Mouse (Mus musculus) embryo, embryonic 11.5 days (tissue): Measurements from ENCODE around the gene Amt.
"Not testable (repeated sequence)": the region's sequence is repeated elsewhere in the genome, so short reads cannot be mapped to it uniquely, and the experiment has no call there.

Source experiments
- DNase-seq: peaks from one replicate; pipeline ENCODE4 v3.0.0-alpha.2; 2012; ENCODE audit warnings: low read depth, low spot score

The Amt gene

GRCm38 (mm10) chr9:108296453-108297355, at the start of gene Amt:
Gene Amt, plus strand, starts transcription at chr9:108296853.
- no peak for DNase-seq

DNA sequence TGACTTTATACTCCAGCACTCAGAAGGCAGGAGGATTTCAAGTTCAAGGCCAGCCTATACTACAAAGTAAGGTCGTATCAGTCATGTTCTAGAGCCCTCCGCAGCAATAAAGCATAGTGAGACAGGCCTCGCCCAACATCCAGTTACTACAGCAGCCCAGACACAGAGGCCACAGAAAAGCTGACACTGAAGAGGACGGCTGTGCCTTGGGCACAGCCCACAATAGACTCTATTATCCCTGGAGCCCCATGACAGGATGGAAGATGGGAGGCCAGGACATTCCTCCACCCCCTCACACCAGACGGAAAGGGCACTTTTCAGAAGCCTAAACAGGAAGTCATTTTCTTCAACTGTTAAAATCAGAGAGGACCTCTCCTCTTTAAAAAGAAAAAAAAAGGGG, 47.7 kb upstream of the Amt start:
- no peak for DNase-seq

GRCm38 (mm10) chr9:108251877-108252276, 44.8 kb upstream of the Amt start:
- no peak for DNase-seq

DNA sequence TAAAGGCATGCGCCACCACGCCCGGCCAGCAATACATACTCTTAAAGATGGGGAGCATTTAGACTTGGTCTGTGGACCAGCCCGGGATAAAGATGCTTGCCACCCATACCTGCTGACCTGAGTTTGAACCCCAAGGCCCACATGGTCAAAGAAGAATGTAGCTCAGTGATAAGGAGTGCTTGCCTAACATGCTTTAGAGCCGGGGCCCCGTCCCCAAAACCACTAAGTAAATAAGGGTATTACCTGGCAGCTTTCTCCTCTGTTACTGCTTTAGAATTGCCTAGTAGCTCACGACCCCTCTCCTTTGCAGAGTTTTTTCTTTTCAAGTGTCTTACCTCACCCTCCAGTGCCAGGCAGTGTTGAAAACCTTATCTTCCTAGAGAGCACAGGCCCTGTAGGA, 43.9 kb upstream of the Amt start:
- DNase-seq = no peak

- no peak for DNase-seq
Measured at GRCm38 (mm10) chr9:108260526-108260925, 36.1 kb upstream of the Amt start.

- DNase-seq = no peak
Measured at GRCm38 (mm10) chr9:108261865-108262264, 34.8 kb upstream of the Amt start.

DNA sequence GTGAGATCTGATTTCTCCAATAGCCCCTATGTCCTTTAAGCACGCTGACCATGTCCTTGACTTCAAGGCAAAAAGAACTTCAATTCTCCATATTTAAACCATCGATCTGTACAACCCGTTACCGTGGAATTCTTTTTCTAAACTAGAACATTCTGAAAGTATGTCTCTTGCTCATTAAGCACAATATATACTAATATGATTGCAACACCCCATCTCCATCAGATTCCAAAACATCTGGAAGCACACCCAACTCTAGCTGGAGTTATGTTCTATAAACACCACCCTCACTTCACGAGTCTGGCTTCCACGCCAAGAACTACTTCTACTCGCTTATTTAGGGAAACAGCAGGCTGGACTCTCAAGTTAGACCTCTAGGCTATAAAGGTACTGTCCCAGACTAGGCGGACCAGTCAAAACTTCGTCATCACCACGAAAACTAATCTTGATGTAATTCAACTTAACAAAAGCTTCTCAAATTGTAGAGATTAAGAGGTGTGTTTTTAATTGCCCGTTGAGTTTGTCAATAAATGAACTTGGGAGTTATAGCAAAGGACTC, 34.1 kb upstream of the Amt start:
- DNase-seq = no peak

DNA sequence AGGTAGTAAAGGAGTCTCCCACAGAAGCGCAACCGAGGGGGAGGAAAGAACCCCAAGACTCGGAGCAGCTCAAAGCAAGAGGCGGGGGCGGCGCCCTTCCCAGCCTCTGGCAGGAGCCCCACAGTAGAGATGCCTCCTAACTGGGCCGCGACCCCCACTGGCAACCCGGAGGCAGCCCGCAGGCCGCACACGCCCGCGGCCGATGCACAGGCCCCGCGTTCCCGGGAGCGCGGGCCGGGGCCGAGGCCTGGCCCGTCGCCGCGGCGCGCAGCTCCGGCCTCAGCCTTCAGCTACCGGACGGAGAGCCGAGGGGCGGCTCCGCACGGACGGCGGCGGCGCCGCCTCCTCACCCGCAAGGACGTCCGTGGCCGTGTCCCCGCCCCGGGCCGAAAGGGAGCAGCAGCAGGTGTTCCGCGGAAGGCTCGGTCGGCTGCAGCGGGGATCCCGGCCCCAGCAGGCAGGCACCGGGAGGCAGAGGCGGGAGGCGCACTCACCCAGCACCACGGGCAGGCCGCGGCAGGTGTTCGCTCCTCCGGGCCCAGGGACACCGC, 33.4 kb upstream of the Amt start:
- DNase-seq = no peak

- peak; percentile 97 for DNase-seq
Measured at GRCm38 (mm10) chr9:108263690-108264190, 32.9 kb upstream of the Amt start, which contains the start of gene Dag1. Gene Dag1, minus strand, starts transcription at chr9:108263958.

GRCm38 (mm10) chr9:108264191-108264921, 32.3 kb upstream of the Amt start:
- DNase-seq = no peak

DNA sequence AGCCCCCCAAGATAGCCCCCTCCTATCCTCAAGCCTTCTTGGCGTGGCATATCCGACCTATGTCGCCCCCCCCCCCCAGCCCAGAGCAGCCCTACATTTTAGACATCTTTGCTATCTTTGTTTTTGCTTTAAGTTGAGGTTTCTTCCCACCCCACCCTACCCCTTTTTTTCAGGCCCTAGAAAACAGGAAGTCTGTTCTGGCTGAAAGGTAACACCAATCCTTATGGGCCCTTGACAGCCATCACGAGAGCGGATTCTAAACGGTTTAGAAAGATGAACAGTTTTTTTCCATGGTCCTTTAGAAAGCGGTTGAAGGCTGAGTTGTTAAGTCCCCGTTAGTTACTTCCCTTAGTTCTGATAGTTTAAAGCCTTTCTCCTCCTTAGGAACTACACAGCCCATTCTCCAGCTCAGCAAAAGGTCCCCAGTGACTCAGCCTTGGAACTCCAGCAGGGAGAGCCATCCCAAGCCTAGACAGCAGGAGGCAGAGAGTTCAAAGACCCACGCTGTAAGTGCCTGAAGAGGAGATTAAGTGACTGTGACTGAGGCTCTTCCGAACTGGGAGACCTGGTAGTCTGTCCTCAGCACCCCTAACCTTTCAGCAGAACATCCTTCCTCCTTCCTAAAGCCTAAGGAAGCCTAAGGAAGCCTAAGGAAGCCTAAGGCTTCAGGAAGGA, 30.3 kb upstream of the Amt start:
- no peak for DNase-seq

- no peak for DNase-seq
Measured at GRCm38 (mm10) chr9:108267691-108268090, 29.0 kb upstream of the Amt start.

GRCm38 (mm10) chr9:108268701-108269100, 28.0 kb upstream of the Amt start:
- not testable (repeated sequence) for DNase-seq

DNA sequence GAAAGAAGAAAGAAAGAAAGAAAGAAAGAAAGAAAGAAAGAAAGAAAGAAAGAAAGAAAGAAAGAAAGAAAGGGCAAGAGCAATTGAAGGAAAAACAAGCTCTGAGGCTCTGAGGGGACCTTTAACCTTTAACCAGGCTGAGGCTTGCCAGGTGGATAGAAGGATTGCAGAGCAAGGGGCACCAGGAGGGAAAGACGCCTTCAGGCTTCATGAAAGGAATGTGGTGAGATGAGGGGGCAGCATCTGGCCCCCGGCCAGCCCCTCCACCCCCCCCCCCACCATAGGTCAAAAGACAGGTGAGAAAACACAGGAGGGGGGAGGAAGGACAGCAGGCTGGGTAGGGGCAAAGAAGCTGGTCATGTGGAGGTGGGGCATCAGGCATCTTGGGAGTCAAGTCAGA, 24.7 kb upstream of the Amt start:
- no peak for DNase-seq

GRCm38 (mm10) chr9:108272691-108273090, 24.0 kb upstream of the Amt start:
- no peak for DNase-seq

DNA sequence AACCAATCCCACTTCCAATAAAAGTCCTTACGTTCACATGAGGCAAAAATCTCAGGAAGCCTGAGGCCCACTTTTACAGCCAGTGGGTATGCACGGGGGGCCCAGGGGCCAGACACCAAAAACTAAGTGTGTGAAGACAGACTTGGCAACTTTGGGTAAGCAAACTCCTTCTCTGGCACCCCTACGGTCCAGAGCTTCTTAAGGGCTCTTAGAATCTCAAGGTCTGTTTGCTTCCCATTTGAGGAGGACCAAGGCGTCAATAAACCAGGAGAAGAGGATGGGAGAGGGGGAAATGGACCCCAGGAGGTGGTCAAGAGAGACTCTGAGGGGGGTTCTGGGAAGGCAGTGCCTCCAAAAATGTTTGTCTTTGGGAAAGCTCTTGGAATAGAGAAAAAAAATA, 23.2 kb upstream of the Amt start:
- DNase-seq = no peak

DNA sequence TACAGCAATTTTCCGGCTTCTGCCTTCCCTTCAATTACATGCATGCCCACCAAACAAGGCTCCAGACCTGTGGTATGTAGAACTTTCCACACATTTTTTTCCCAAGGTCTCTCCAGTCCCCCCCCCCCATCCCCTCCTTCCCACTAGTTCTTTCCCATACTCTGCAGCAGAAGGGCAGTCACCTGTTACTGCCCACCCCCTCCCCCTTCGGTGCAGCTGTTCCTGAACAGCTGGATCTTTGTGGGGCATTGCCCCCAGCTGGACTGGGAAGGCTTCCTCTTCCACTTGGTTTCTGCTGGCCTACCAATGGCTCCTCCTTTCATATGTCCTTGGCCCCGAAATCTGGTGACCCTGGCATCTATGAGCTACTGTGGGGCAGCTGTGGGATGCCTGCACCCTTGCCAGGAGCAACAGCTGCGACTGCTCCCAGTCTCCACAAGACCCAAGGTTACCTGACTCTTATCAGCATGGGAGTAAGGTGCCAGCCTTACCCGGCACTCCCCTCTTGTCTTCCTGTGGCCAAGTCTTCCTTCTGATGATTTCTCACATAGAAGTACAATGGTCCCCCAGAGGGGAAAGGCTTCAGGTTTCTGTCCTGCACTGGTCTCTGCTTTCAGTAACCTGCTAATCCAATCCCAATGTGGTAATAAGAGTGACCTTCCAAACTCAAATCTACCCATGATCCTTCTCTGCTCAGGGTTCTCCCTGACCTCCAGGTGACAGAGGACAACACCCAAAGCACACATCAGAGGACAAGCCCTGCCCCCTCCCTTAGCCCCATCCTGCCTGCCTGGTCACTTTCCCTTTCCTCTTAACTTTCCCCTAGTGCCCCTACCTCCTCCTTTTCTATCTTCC, 21.9 kb upstream of the Amt start:
- DNase-seq = no peak

DNA sequence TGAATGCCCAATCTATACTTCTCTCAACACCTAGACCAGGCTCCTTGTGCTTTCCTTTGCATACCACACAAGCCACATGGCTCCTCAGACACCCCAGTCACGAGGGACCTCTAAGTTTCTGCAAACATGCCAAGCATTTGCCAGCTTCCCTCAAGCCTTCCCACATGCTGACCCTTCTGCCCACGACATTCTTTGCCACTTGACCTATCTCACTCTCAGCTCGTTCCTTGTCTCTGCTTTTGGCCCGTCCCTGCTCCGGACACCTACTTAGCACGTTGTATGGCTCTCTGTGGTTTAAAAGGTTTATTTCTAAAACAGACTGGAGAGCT, 21.4 kb upstream of the Amt start:
- no peak for DNase-seq

GRCm38 (mm10) chr9:108278697-108279450, 17.8 kb upstream of the Amt start:
- no peak for DNase-seq
